Mouse (Mus musculus) heart, postnatal 0 days (tissue): ENCODE results near the gene Ccdc181. TPM values are rescaled to one million over a fixed set of nuclear protein-coding genes. Genes with fewer than 3 reads are reported as not detected.

ENCODE experiments used
- ATAC-seq: fragments of 200-750 bp; cut with Nextera tagmentation; 2 replicates; pipeline ENCODE4 v1.8.0; 2017; ENCODE audit warnings: low read depth, moderate number of reproducible peaks, moderate library complexity; ENCODE audit not compliant: insufficient read depth
- DNase-seq: peaks from one replicate; pipeline ENCODE4 v3.0.0-alpha.2; 2016; ENCODE audit warnings: low spot score
- H3K27ac ChIP-seq: fragments of 300-500 bp; sonication (generic); 2 replicates; pipeline ENCODE4 v1.5.1; 2014; ENCODE audit warnings: low read depth, mild to moderate bottlenecking
- H3K27me3 ChIP-seq: fragments of 300-500 bp; sonication (generic); 2 replicates; pipeline ENCODE4 v1.6.1; 2014; ENCODE audit warnings: low read length, mixed read lengths; ENCODE audit not compliant: control insufficient read depth, insufficient read depth
- H3K36me3 ChIP-seq: fragments of 300-500 bp; sonication (generic); replicated peaks from 2 replicates; pipeline ENCODE4 v1.6.1; 2014; ENCODE audit warnings: low read length, mixed read lengths; ENCODE audit not compliant: control insufficient read depth, insufficient read depth
- H3K4me1 ChIP-seq: fragments of 300-500 bp; sonication (generic); 2 replicates; pipeline ENCODE4 v1.6.1; 2014; ENCODE audit warnings: antibody characterized with exemption; ENCODE audit not compliant: control insufficient read depth, insufficient read depth
- H3K4me2 ChIP-seq: fragments of 300-500 bp; sonication (generic); 2 replicates; pipeline ENCODE4 v1.6.1; 2014; ENCODE audit warnings: low read depth, mild to moderate bottlenecking, low read length, moderate library complexity
- H3K4me3 ChIP-seq: fragments of 300-500 bp; sonication (generic); 2 replicates; pipeline ENCODE4 v1.5.1; 2014; ENCODE audit warnings: low read depth, low read length
- H3K9ac ChIP-seq: fragments of 300-500 bp; sonication (generic); replicated peaks from 2 replicates; pipeline ENCODE4 v1.6.1; 2014; ENCODE audit warnings: low read depth, low read length, mixed read lengths
- H3K9me3 ChIP-seq: fragments of 300-500 bp; sonication (generic); replicated peaks from 2 replicates; pipeline ENCODE4 v1.6.1; 2016; ENCODE audit warnings: low read length; ENCODE audit not compliant: control insufficient read depth
- CTCF ChIP-seq: IDR thresholded peaks from 2 replicates; pipeline ENCODE4 v1.5.1; 2016; ENCODE audit warnings: antibody characterized with exemption, control low read depth, low read depth
- EP300 ChIP-seq: IDR thresholded peaks from 2 replicates; pipeline ENCODE4 v1.6.1; 2016; ENCODE audit warnings: antibody characterized with exemption, low read depth
- WGBS: fragments of 180-500 bp; shearing (Covaris S2); extraction: QIAGEN DNeasy Blood & Tissue Kit; methylation state at CpG from one replicate; pipeline ENCODE4 v1.1.7; 2014; 5-methylcytosine and 5-hydroxymethylcytosine counted together
- polyA plus RNA-seq: library from polyadenylated mRNA; unstranded; fragments of >200 nt; fragmentation: Nextera tagmentation; extraction: Ambion mirVana; gene quantifications from 2 replicates; pipeline ENCODE4 v1.2.1, GENCODE M21; 2015
- total RNA-seq: library from RNA; depleted of rRNA; stranded (reverse); fragments of >200 nt; gene quantifications from 2 replicates; pipeline ENCODE4 v1.2.3, GENCODE M21; 2014; ENCODE audit warnings: low replicate concordance

Gene Ccdc181
- total and polyA plus RNA-seq, 2 experiments from 2014 or later = 1.1 to 9.8 TPM

DNA sequence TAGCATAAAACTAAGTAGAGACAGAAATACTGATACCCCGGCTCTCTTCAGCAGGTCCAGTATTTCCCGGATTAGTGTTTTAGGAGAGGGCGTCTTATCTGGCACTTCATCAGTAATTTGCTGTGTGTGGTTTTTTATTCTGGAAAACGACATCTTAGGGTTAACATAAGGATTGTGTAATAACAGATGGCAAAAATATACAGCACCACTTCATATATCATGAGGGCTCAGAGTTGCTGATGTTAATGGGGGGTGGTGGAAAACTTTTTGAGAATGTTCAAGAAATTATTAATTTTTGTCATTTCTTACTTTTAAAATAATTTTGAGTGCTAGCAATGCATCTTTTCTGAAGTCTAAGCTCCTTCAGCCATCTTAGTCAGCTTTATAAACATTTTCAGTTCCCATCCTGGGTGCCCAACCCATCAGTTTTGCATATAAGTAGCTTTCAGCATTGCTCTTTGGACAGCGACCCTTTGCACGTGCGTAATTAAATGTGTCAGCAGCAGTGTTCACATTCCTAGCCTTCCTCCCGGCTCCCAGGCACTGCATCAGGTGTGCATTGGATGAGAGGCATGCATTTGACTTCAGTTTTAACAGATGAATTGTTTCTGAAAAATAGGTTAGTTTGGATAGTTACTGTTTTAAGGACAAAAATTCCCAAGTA is 47.7 kb downstream of the Ccdc181 start:
- H3K9ac ChIP-seq = no peak overlapping the region
- TF ChIP-seq CTCF (no peak), EP300 (no peak)
- ATAC-seq = no peak
- no peak for DNase-seq
- no peak overlapping the region for H3K4me2 ChIP-seq
- H3K9me3 ChIP-seq = no peaks in the 10 kb centered on the region
- H3K4me3 ChIP-seq = no peak overlapping the region
- H3K4me1 ChIP-seq = no peaks in the 10 kb centered on the region; the same call in 1 of the 2 replicates
- H3K36me3 ChIP-seq = no peaks in the 10 kb centered on the region
- no peak overlapping the region for H3K27ac ChIP-seq
- H3K27me3 ChIP-seq = no peaks in the 10 kb centered on the region
- 66% methylated on average over 8 of the region's 8 CpGs for WGBS

DNA sequence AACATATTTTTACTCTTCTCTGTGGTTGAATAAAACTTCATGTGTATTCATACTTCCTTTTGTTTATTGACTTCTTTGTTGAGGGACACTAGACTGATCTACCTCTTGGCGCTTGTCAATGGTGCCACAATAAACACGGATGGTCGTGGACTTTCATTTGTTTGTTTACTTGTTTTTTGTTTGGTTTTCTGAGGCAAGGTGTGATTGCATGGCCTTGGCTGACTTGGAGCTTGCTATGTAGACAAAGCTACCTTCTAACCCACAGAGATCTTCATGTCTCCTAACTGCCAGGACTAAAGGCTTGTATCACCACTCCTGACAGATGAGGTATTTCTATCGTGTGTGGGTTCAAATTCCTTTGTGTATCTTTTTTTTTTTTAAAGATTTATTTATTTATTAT is 48.8 kb downstream of the Ccdc181 start:
- 90% methylated on average over 4 of the region's 4 CpGs for WGBS
- Histone ChIP-seq H3K4me2 (no peak overlapping the region), H3K4me1 (no peaks in the 10 kb centered on the region; the same call in 1 of the 2 replicates), H3K36me3 (no peaks in the 10 kb centered on the region), H3K27ac (no peak overlapping the region), H3K9me3 (no peaks in the 10 kb centered on the region), H3K9ac (no peak overlapping the region), H3K4me3 (no peak overlapping the region), H3K27me3 (no peaks in the 10 kb centered on the region)
- DNase-seq = no peak
- no peak for TF ChIP-seq EP300
- TF ChIP-seq CTCF = no peak
- ATAC-seq = no peak

DNA sequence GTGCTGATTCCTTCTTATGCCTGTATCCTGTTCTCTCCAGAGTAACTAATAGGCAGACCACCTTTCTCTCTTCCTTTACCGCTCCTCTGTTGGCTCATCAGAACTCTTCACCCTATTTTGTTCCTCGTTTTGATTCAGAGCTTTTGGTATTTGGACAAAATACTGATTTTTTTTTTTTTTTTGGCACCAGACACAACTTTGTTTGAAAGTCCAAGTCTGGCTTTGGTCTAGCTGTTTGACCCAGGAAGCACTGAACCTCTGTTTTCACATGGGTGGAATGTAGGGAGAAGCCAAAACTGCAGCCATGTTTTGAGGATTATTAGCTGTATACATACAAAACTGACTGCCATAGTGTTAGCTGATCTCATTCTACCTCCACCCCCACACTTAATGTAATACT is 49.5 kb downstream of the Ccdc181 start:
- no peak for ATAC-seq

DNA sequence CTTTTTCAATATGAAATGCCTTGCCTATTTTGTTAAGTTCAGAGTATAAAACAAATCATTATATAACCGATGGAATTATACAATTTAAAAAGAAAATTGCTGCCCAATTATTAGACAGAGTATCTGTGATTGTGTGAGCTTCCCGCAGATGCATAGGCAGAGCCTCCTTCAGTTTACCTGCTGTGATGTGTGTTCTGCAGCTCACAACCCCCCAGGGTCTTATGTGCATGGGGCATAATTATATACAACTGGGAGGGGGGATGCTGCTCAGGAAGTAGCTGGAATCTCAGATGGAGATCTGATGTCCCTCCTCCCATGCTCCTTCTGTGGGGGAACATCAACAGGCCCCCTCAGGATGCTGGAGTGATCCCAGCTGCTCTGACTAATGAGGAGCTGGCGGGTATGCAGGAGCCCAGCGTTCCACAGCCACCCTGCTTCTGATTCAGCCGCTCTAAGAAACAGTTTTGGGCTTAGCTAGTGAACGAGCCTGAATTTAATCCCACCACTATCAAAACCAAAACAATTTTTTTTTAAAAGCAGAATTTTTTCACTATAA is 51.3 kb downstream of the Ccdc181 start:
- ATAC-seq (no peak), DNase-seq (no peak)
- Histone ChIP-seq H3K9me3 (no peaks in the 10 kb centered on the region), H3K4me2 (no peak overlapping the region), H3K4me1 (no peaks in the 10 kb centered on the region), H3K27ac (no peak overlapping the region), H3K9ac (no peak overlapping the region), H3K27me3 (no peaks in the 10 kb centered on the region), H3K4me3 (no peak overlapping the region), H3K36me3 (no peaks in the 10 kb centered on the region)
- TF ChIP-seq EP300 = no peak
- no peak for TF ChIP-seq CTCF
- 68% methylated on average over 6 of the region's 6 CpGs for WGBS

More for the DNA sequence above, 49.5 kb downstream of the Ccdc181 start:
- Histone ChIP-seq H3K27ac (no peak overlapping the region), H3K4me2 (no peak overlapping the region), H3K9ac (no peak overlapping the region), H3K4me3 (no peak overlapping the region), H3K27me3 (no peaks in the 10 kb centered on the region), H3K9me3 (no peaks in the 10 kb centered on the region), H3K36me3 (no peaks in the 10 kb centered on the region), H3K4me1 (no peaks in the 10 kb centered on the region; the same call in 1 of the 2 replicates)
- no peak for DNase-seq
- no peak for TF ChIP-seq EP300
- TF ChIP-seq CTCF = no peak
- WGBS = 90% methylated on average over 2 of the region's 2 CpGs

DNA sequence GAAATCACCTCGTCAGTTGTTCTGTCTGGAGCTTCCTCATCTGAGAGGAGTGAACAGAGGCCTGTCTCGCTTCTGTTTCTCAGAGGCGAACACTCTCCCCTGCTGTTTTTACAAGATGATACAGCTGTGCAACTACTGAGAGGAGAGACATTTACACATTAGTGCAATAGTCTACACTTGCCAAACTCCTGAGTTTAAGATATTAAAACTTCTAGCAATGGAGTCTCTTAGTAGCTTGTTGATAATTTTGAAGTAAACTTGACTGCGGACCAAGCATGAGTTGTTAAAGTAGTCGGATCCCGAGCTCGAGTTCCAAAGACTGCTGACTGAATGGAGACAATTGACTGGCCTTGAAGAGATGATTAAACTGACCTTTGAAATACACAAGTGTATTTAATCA is 52.4 kb downstream of the Ccdc181 start:
- H3K9me3 ChIP-seq = no peaks in the 10 kb centered on the region
- DNase-seq (no peak), ATAC-seq (no peak)
- no peaks in the 10 kb centered on the region for H3K27me3 ChIP-seq
- no peaks in the 10 kb centered on the region for H3K36me3 ChIP-seq
- TF ChIP-seq EP300 (no peak), CTCF (no peak)
- H3K4me1 ChIP-seq = no peaks in the 10 kb centered on the region
- no peak overlapping the region for H3K27ac ChIP-seq
- H3K4me3 ChIP-seq = no peak overlapping the region
- H3K9ac ChIP-seq = no peak overlapping the region
- H3K4me2 ChIP-seq = no peak overlapping the region
- WGBS = 69% methylated on average over 7 of the region's 7 CpGs

DNA sequence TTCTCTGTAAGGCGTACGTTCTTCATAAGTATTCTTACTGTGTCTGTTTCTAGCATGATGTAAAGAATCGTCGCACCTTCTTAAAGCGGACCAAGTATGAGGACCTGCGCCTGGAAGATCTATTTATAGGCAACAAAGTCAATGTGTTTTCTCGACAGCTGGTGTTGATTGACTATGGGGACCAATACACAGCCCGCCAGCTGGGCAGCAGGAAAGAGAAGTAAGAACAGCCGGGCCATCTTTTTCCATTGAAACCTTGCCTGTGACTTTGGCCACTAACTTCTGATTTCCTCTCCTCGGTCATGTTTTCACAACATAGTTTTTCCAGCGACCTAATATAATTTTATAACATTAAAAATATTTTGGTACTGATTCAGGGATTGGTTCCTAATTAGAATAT is 57.2 kb downstream of the Ccdc181 start:
- no peak for ATAC-seq
- WGBS = 59% methylated on average over 11 of the region's 11 CpGs
- no peaks in the 10 kb centered on the region for H3K4me1 ChIP-seq

More for the DNA sequence above, 57.2 kb downstream of the Ccdc181 start:
- no peaks in the 10 kb centered on the region for H3K36me3 ChIP-seq
- no peaks in the 10 kb centered on the region for H3K27me3 ChIP-seq
- DNase-seq = no peak
- TF ChIP-seq CTCF (no peak), EP300 (no peak)
- no peaks in the 10 kb centered on the region for H3K9me3 ChIP-seq
- no peak overlapping the region for H3K4me3 ChIP-seq
- no peak overlapping the region for H3K9ac ChIP-seq
- no peak overlapping the region for H3K4me2 ChIP-seq
- no peak overlapping the region for H3K27ac ChIP-seq
